Mouse (Mus musculus): ENCODE data around the gene Reps2.

Gene Reps2

GRCm38 (mm10) chrX:162590145-162590790 is 53.2 kb downstream of the Reps2 start:
- DNase-seq (ENCODE audit: low read depth, low spot score) = no peak

DNA sequence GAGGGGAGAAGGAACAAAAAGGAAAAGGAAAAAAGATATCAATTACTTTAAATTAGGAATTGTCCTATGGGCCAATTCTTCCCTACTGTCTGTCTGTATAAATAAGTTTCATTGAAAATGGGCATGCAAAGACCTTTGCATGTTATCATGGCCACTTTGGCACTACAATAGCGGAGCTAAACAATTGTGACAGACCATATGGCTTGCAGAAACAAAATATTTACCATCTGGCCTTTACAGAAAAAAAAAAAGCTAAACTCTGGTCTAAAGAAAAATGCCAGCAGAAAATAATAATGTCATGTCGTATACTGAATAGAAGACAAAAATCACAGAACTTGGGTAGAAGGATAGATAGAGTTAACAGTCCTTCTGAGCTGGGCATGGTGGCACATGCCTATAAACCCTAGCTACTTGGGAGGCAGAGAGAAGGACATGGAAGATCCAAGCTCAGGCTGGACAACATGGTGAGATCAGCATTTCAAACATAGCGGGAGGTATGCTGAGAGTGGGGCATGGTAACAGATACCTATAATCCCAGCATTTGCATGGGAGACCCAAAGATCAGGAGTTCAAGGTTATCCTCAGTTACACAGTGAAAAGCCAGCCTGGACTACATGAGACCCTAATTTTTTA is 54.2 kb downstream of the Reps2 start:
- no peak for DNase-seq (ENCODE audit: low read depth, low spot score)

DNA sequence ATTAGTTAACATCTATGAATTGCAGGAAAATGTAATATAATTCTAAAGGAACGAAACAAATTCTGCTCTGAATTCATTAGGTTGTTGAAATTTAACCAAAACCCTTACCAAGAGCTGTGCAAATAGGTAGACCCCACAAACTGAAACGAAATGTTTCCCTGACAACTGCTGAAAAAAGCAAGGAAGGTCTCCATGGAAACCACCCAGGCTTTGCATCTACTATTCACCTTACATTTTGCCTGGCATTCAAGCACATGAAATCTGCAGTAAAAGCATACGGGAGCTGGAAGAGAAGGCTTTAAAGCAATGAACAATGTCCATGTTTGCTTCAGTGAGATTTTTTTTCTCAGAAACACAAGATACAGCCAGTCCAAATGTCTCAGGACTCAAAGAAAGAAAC is 59.1 kb downstream of the Reps2 start:
- no peak for DNase-seq (ENCODE audit: low read depth, low spot score)

DNA sequence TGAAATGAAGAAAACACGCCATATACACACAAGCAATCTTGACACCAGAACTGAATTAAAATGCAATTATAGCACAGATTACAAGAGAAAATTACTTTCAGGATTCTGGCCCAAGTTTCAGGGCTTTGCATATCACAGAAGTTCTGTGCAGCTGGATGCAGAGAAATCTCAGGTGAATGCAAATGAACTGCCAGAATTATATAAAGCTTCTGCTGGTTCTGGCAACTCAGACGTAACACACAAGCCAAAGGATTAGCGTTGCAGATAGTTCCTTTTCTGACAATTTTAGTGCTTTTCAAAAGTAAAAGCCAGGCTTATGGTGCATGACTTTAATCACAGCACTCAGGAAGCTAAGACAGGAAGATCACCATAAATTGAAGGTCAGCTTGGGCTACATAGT is 62.9 kb downstream of the Reps2 start:
- DNase-seq (ENCODE audit: low read depth, low spot score) = no peak

- no peak for DNase-seq (ENCODE audit: low read depth, low spot score)
Observed at GRCm38 (mm10) chrX:162568439-162568838, 75.0 kb downstream of the Reps2 start.

GRCm38 (mm10) chrX:162565501-162565900 is 77.9 kb downstream of the Reps2 start:
- no peak for DNase-seq (ENCODE audit: low read depth, low spot score)

DNA sequence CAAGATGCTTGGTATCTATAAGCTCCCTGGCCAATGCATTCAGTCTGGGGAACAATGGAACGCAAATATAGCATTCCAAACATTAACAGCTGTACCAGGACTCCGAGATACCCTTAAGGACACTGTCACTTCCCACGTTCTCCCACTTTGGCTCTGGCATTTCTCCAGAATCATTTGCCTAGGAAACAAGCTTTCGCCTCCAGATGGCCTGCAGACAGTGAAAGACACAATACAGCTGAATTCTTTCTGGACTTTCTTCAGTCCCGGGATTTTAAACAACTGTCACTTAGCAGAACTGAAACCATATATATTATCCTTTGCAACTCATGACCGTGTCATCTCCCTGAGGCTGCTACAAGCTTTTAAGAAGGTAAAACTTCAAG is 87.0 kb downstream of the Reps2 start:
- DNase-seq (ENCODE audit: low read depth, low spot score) = no peak

DNA sequence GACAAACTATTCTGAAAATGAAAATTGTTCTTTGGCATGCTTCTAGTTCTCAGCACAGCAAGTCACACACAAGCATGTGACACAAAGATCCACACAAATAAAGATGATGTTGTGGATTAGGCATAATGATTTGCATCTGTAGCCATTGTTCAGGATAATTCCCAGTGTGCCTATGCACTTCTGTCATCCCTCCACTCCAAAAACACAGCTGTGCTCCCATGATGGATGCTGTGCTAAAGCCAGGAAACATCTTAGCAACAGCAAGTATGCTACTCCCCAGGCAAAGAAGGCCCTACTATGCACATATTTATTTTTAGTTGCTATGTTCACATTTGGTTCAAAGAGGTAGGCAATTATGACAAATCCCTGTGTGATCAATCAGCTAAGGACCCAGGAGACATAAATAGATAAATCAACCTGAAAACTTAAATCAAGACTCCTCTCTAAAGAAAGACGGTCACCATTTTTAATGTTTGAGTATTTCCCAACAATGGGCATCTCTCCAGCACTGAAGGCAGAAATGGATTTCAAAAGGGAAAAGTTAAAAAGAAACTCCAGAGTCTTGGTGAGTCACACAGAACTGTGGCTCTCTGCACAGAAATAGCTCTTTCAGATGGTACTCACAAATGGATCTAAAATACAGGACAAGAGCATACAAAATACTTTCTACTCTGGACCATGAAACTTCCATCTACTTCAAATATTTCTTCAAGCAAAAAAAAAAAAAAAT is 87.6 kb downstream of the Reps2 start:
- no peak for DNase-seq (ENCODE audit: low read depth, low spot score)

DNA sequence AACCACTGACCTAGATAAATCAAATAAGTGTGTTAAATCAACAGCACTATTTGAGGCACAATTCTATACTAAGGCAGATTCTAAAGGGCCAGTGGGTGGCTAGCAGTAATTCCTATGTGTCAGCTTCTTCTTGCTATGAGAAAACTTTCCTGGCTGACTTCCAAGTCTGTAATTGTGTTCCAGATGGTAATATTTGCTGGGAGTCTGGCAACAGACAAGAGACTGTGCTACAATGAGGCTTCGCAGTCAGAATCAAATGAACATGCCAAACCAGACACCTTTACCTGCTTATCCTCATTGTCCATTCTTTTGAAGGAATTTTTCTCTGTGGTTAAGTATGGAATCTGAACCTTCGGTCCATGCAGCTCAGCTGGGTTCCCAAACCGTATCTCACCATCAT is 88.9 kb downstream of the Reps2 start:
- no peak for DNase-seq (ENCODE audit: low read depth, low spot score)

- DNase-seq (ENCODE audit: low read depth, low spot score) = no peak
Observed at GRCm38 (mm10) chrX:162552383-162552782, 91.1 kb downstream of the Reps2 start.

GRCm38 (mm10) chrX:162545037-162545436 is 98.4 kb downstream of the Reps2 start:
- no peak for DNase-seq (ENCODE audit: low read depth, low spot score)

DNA sequence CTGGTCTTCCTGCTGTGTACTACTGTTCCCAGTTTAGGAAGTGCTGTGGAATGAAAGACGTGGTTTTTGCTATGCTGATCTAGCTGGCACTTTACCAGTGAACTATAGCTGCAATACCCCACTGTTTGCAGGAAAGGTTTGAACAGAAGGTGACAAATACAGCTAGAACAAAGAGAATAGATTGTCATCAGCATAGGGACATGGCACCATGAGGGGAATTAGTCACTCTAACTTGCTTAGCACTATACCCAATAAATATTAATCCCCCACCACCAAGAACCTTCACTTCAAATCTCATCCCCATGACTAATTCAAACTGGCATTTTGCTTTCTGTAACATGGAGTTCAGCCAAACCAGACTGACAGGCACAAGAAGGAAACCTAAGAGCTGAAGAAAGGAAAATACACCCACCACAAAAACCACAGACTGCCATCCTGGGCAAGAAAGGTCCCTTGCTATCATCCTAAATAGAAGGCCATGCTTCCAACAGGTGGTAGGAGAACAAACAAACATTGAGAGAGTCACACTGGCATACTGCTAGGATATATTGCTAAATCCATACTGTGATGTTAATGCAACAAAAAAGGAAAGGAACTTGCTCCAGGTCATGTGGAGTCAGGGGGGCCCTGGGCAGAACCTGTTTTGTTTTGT is 100.7 kb downstream of the Reps2 start:
- DNase-seq (ENCODE audit: low read depth, low spot score) = no peak

GRCm38 (mm10) chrX:162541961-162542360 is 101.5 kb downstream of the Reps2 start:
- no peak for DNase-seq (ENCODE audit: low read depth, low spot score)

DNA sequence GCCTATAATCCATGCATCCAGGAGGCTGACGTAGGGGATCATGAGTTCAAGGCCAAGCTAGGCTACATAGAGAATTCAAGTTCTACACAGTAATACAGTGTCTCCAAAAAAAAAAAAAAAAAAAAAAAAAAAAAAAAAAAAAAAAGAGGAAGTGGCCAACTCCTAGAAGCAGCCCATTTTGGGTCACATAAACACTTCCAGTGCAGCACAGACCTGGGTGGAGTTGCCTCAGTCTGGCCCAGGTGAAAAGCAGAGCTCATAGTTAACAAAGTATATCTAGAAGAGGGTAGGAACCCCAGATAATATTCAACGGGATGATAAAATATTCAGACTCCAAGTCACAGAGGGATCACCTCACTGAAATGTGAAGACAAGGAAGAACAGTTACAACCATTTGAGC is 112.4 kb downstream of the Reps2 start:
- DNase-seq (ENCODE audit: low read depth, low spot score) = no peak

DNA sequence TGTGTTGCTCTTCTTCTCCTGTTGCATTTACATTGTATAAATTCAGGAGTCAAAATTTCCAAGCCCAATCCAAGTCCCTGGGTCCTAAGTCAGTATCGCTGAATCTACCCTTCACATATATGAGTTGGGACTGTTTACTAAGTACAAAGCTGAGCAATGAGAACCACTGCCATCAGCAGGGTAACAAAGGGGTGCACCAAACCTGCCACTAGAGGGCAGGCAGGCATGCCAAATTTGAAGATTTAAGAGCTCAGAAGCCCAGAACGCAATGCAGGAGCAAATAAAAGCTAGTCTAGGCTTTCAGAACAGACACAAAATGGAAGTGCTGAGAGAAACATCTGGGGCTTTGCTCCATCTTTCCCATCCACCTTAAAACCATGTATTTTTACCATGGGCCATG is 116.2 kb downstream of the Reps2 start:
- DNase-seq (ENCODE audit: low read depth, low spot score) = peak; percentile 59

GRCm38 (mm10) chrX:162521831-162522514 is 121.5 kb downstream of the Reps2 start:
- DNase-seq (ENCODE audit: low read depth, low spot score) = no peak

GRCm38 (mm10) chrX:162521197-162521596 is 122.3 kb downstream of the Reps2 start:
- DNase-seq (ENCODE audit: low read depth, low spot score) = no peak

DNA sequence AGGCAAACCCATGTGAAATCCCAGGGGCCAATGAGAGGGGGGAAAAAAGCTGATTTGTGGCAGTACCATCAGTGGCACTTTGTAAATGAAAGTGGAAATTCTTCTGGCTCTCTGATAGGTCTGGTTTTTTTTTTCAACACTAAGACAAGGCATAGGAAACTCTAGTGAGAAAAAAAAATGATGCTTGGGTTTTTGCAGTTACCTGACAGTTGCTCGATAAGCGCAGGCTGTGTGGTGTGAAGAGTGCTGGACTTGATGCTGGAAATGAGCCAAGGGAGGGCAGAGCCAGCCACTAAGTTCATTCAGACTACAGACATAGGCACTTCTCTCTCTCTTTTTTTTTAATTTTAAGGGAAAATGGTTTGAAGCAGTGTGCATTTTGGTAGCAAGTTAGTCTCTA is 123.1 kb downstream of the Reps2 start:
- DNase-seq (ENCODE audit: low read depth, low spot score) = no peak

DNA sequence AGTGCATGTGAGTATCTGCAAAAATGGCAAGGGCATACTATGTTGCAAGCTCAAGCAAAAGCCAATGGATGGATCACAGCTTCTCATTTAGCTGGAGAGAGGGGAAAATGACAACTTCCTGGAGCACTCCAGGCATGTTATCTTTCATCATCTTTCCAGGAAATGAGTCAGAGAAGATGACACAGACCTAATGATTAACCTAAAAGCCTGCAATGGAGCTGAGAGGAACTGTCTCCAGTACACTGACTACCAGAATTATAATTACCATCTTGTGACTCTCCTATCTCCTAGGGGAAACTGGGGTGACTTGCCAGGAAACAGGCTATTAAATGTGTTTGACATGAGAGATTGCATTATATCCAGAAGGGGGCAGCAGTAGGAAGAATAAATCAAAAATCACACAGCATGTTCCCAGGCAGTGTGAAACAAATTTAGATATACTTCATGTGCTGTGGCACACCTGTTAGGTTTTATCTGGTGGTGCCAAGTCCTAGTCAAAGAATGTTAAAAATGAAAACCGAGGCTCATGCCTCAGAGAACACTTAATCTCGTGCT is 132.9 kb downstream of the Reps2 start:
- DNase-seq (ENCODE audit: low read depth, low spot score) = no peak

DNA sequence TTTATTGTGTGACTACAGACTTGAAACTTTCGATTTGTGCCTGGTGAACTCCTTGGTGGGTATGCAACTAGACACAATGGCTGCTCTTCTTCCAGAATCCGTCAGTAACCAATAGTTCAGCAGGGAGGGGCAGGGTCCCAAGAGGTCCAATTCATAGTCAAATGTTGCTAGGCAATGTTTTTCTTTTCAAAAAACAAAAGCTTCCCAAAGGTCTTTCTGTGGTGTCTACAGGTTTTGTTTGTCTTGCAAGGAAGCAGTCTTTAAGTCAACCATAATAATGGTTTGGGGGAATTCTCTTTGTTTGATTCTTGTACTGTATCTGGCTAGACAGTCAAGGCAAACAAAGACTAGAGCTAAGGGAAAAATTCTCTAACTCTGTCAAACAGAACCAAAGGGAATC is 138.3 kb downstream of the Reps2 start:
- peak; percentile 84 for DNase-seq (ENCODE audit: low read depth, low spot score)

DNA sequence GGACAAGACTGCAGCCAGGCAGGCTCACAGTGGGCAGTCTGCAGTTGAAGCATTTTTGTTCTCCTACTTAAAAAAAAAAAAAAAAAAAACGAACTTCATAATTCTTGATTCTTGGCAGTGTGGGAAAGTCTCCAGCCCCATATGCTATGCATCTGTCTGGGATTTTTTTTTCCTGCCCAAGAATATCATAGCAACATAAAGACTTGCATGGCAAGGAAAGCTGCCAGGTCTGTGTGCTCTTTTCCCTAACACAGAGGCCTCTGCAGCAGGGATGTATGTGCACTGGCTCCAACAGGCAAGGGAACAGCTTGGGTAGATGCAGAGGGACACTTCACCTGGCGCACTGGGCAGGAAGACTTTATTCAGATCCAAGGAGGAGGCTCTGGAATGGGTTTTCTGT is 140.0 kb downstream of the Reps2 start:
- DNase-seq (ENCODE audit: low read depth, low spot score) = no peak

GRCm38 (mm10) chrX:162500962-162501361 is 142.5 kb downstream of the Reps2 start:
- no peak for DNase-seq (ENCODE audit: low read depth, low spot score)
